Mouse (Mus musculus) hindbrain, embryonic 14.5 days (tissue): ENCODE measurements around the gene Runx3. TPM values are rescaled to one million over a fixed set of nuclear protein-coding genes. Genes with fewer than 3 reads are reported as not detected.

Experiments
- ATAC-seq: fragments of 200-750 bp; cut with Nextera tagmentation; 2 replicates; pipeline ENCODE4 v1.8.0; 2017; ENCODE audit warnings: moderate number of reproducible peaks, mild to moderate bottlenecking, moderate TSS enrichment, moderate library complexity; ENCODE audit not compliant: low FRiP score
- DNase-seq: peaks from one replicate; pipeline ENCODE4 v3.0.0-alpha.2; 2015; ENCODE audit warnings: low spot score
- H3K27ac ChIP-seq: fragments of 300-500 bp; sonication (generic); 2 replicates; pipeline ENCODE4 v1.5.1; 2014; ENCODE audit warnings: mild to moderate bottlenecking, moderate library complexity
- H3K27me3 ChIP-seq: fragments of 300-500 bp; sonication (generic); 2 replicates; pipeline ENCODE4 v1.6.1; 2014; ENCODE audit warnings: mild to moderate bottlenecking, low read length, mixed read lengths; ENCODE audit not compliant: control insufficient read depth, insufficient read depth
- H3K36me3 ChIP-seq: fragments of 300-500 bp; sonication (generic); replicated peaks from 2 replicates; pipeline ENCODE4 v1.6.1; 2014; ENCODE audit not compliant: control insufficient read depth, insufficient read depth
- H3K4me1 ChIP-seq: fragments of 300-500 bp; sonication (generic); replicated peaks from 2 replicates; pipeline ENCODE4 v1.6.1; 2014; ENCODE audit warnings: antibody characterized with exemption, low read length, mixed read lengths; ENCODE audit not compliant: control insufficient read depth, insufficient read depth
- H3K4me2 ChIP-seq: fragments of 300-500 bp; sonication (generic); replicated peaks from 2 replicates; pipeline ENCODE4 v1.6.1; 2014; ENCODE audit warnings: mild to moderate bottlenecking, moderate library complexity
- H3K4me3 ChIP-seq: fragments of 300-500 bp; sonication (generic); replicated peaks from 2 replicates; pipeline ENCODE4 v1.5.1; 2014; ENCODE audit warnings: mild to moderate bottlenecking, low read length
- H3K9ac ChIP-seq: fragments of 300-500 bp; sonication (generic); 2 replicates; pipeline ENCODE4 v1.6.1; 2014
- H3K9me3 ChIP-seq: fragments of 300-500 bp; sonication (generic); 2 replicates; pipeline ENCODE4 v1.6.1; 2016; ENCODE audit warnings: low read length; ENCODE audit not compliant: control insufficient read depth
- WGBS: fragments of 180-500 bp; shearing (Covaris S2); extraction: QIAGEN DNeasy Blood & Tissue Kit; methylation state at CpG from one replicate; pipeline ENCODE4 v1.1.7; 2014; 5-methylcytosine and 5-hydroxymethylcytosine counted together
- polyA plus RNA-seq: library from polyadenylated mRNA; unstranded; fragments of >200 nt; fragmentation: Nextera tagmentation; extraction: Ambion mirVana; gene quantifications from 2 replicates; pipeline ENCODE4 v1.2.1, GENCODE M21; 2014

Runx3 gene
- not detected in 2 replicates for polyA plus RNA-seq

DNA sequence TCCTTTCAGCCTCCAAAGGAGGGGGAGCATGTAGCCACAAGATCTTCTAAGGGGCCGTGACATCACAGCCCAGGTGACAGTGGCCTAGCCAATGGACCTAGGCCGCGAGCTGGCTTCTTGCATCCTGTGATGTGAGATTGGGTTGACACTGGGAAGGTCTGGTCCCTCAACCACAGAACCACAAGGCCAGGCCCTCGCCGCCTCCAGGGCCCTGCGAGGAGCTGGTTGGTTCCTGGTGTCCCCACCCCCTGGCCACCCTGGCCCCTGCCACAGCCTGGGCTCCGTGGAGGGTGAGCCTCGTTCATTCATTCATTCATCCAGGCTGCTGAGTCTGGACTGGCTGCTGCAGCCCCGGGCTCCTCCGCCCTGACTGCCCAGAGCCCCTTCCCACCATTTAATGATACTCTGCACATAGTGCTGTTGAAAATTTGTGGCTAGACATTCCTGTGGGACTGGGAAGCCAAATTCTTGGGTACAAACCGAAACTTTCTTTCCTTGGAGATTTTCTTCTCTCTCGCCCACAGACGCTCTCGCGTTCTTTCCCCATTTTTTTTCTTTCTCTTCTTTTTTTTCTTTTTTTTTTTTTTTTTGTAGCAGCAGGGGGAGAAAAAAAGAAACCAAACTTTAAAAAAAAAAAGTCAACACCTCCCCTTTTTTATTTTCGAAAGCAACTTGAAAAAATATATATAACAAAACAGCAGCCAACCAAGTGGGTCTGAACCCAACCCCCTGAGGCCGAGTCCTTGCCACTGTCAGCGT lies at the start of gene Runx3:
TSS of gene Runx3 (plus strand) at position 311 of the 759 bp plus-strand sequence.
- H3K4me3 ChIP-seq: no peak within 1 kb of the TSS

DNA sequence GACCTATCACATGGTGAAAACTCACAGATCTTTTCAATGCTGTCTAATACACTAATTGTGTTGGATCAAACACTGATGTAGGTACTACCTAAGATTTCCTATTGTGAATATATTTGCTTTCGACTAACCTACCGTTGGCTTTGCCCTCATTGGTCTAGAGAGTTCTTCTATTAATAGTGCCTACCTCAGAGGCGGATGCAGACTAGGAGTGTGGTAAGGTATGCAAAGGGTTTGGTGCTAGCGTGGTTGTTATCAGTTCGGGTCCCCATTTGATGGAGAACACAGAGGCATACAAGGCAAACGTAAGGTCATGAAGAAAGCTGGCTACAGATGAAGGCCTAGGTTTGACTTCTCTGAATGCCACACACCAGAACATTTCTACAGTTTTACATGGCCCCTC lies 47.8 kb upstream of the Runx3 start:
- Histone ChIP-seq H3K4me1 (no peaks in the 10 kb centered on the region), H3K36me3 (no peaks in the 10 kb centered on the region), H3K9ac (no peak overlapping the region), H3K27me3 (no peaks in the 10 kb centered on the region), H3K27ac (no peak overlapping the region), H3K4me3 (no peak overlapping the region), H3K4me2 (no peak overlapping the region), H3K9me3 (no peaks in the 10 kb centered on the region)
- ATAC-seq (no peak), DNase-seq (no peak)
- WGBS: 91% methylated on average over 6 of the region's 6 CpGs

More for the DNA sequence above, at the start of gene Runx3:
- Histone ChIP-seq H3K27me3 (no peaks in the 10 kb centered on the region), H3K9ac (no peak within 1 kb of the TSS), H3K36me3 (no peaks in the 10 kb centered on the region), H3K4me1 (no peaks in the 10 kb centered on the region), H3K27ac (no peak within 1 kb of the TSS), H3K9me3 (no peaks in the 10 kb centered on the region), H3K4me2 (no peak within 1 kb of the TSS)
- DNase-seq (no peak), ATAC-seq (no peak)
- WGBS: 87% methylated on average over 18 of the region's 18 CpGs

DNA sequence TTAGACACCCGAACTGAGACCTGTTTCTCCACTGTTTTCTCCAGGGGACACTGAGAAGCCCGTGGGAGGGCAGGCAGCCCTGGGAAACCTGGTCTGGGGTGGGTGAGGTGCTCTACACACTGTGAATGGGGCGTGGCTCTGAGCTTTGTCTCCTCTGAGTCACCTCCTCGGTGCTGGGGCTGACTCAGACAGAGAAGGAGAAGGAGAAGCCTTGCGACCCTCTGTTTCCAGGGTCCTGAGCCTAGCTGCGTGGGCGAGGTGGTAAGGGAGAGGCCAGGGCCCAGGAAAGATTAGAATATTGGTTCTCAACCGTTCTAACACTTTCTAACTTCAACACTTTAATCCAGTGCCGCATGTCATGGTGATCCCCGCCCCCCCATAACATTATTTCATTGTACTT lies 46.9 kb upstream of the Runx3 start:
- 73% methylated on average over 10 of the region's 10 CpGs for WGBS
- no peak for ATAC-seq
- H3K27ac ChIP-seq: no peak overlapping the region

DNA sequence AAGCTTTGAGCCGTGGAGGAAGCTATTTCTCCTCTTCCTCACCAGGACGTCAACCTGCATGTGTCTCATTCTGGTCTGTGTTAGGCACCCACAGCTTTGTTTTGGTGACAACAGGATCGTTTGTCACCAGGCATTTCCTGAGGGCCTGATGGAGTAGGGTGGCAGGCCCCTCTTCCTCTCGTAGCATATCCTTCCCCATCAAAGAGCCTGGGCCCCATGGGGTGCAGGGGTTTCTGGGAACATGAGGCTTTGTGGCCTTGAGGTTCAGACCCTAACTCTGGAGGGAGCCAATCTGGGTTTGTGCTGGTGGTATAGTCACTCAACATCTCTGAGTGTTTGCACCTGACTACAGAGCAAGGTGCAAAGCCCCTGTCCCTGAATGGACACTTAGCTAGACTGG lies 45.8 kb upstream of the Runx3 start:
- no peaks in the 10 kb centered on the region for H3K36me3 ChIP-seq
- H3K9ac ChIP-seq: no peak overlapping the region
- no peak overlapping the region for H3K4me2 ChIP-seq
- H3K4me3 ChIP-seq: no peak overlapping the region
- H3K9me3 ChIP-seq: no peaks in the 10 kb centered on the region
- DNase-seq (no peak), ATAC-seq (no peak)
- no peaks in the 10 kb centered on the region for H3K27me3 ChIP-seq
- H3K27ac ChIP-seq: no peak overlapping the region
- no peaks in the 10 kb centered on the region for H3K4me1 ChIP-seq
- 63% methylated on average over 4 of the region's 4 CpGs for WGBS

More for the DNA sequence above, 46.9 kb upstream of the Runx3 start:
- Histone ChIP-seq H3K4me1 (no peaks in the 10 kb centered on the region), H3K4me3 (no peak overlapping the region), H3K4me2 (no peak overlapping the region), H3K36me3 (no peaks in the 10 kb centered on the region), H3K9me3 (no peaks in the 10 kb centered on the region), H3K9ac (no peak overlapping the region), H3K27me3 (no peaks in the 10 kb centered on the region)
- DNase-seq: no peak

DNA sequence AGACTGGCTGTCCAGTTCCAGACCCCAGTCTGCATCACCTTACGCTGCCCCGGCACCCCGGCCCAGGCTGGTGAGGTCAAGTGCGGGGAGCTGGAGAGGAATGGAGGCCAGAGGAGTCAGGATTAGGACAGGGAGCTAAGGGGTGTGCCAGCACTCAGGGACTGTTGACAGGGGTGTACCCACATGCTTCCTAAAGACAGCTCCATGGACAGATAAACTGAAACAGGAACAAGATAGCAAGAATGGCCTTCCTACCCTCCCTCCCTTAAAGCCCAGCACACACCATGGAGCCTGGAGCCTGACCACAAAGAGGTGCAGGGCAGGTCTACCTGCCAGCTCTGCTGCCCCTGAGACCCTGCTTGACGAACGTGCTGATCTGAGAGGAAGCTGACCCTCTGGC lies 45.1 kb upstream of the Runx3 start:
- H3K36me3 ChIP-seq: no peaks in the 10 kb centered on the region
- WGBS: 88% methylated on average over 6 of the region's 6 CpGs
- no peak for DNase-seq

DNA sequence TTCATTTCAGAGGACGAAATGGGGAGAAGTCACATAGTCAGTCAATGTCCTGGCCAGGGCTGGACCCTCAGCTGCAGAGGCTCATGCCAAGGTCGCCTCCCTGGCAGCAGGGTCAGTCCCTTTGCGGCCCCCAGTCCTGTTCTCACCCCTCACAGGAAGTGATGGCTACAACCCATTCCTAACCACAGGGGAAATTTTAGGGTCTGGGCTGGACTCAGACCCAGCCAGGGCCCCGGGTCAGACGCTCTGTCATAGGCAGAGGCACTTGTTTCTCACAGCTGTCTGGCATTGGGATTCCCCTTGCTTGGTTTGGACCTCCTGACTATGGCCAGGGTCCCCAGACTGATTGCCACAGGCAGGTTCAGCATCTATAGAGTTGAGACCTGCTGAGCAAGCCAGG lies 43.8 kb upstream of the Runx3 start:
- 87% methylated on average over 5 of the region's 5 CpGs for WGBS

More for the DNA sequence above, 45.1 kb upstream of the Runx3 start:
- no peak overlapping the region for H3K27ac ChIP-seq
- no peak overlapping the region for H3K9ac ChIP-seq
- no peaks in the 10 kb centered on the region for H3K9me3 ChIP-seq
- no peak for ATAC-seq
- H3K27me3 ChIP-seq: no peaks in the 10 kb centered on the region
- H3K4me2 ChIP-seq: no peak overlapping the region
- H3K4me3 ChIP-seq: no peak overlapping the region
- H3K4me1 ChIP-seq: no peaks in the 10 kb centered on the region

DNA sequence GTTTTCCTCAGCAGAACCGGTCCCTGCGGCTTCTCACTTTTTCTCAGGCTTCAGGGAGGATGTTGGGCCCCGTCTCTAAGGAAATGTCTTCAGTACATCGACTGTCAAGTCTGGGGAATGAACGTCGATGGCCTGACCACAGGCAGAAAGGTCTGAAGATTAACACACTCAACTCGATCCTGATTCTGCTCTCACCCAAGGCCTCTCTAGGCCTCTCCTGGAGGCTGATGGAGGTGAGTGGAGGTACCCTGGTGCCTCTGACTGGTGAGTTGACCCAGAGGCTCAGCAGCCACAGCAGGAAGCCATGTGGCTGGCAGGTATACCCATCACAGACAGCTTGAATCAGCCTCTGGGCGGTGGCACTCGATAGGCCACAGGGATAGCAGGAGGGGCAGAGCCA lies 43.3 kb upstream of the Runx3 start:
- Histone ChIP-seq H3K9ac (no peak overlapping the region), H3K27me3 (no peaks in the 10 kb centered on the region), H3K4me3 (no peak overlapping the region), H3K4me1 (no peaks in the 10 kb centered on the region), H3K9me3 (no peaks in the 10 kb centered on the region), H3K27ac (no peak overlapping the region), H3K4me2 (no peak overlapping the region), H3K36me3 (no peaks in the 10 kb centered on the region)
- DNase-seq: no peak
- ATAC-seq: no peak
- whole genome bisulfite sequencing: 84% methylated on average over 9 of the region's 9 CpGs

More for the DNA sequence above, 43.8 kb upstream of the Runx3 start:
- Histone ChIP-seq H3K27me3 (no peaks in the 10 kb centered on the region), H3K27ac (no peak overlapping the region), H3K36me3 (no peaks in the 10 kb centered on the region), H3K9me3 (no peaks in the 10 kb centered on the region), H3K4me3 (no peak overlapping the region), H3K4me1 (no peaks in the 10 kb centered on the region), H3K9ac (no peak overlapping the region), H3K4me2 (no peak overlapping the region)
- DNase-seq: no peak
- ATAC-seq: no peak

DNA sequence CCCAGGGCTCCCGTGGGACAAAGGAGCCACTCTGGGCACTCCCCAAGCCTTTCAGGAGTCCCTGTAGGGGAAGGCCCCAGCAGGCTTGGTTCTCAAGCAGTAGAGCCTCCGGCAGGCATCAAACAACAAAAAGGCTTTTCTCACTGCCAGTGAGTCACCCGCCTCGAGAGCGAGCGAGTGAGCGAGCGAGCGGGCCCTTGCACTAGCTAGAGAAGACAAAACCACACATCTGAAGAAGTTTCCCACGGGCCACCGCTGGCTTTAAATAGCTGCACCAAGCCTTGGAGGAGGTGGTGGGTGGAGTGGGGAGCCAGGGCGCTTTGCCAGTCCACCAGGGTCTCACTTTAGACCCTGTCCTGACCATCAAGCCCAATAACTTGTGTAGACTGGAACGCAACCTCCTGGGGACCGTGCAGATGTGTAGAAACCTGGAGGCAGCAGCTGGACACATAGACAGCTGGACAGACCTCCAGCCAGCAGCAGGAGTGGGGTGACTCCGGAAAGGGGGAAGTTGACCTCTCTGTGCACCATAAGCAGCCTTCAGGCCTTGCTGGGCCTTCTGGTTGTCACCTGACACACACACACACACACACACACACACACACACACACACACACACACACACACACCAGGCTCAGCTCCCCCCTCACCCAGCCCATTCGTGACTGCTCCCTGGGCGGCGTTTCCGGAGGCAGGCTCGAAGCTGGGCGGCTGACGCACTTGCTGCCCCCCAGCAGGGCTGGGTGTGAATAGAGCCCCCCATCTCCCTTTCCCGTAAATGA lies 40.4 kb upstream of the Runx3 start:
- WGBS: 49% methylated on average over 23 of the region's 23 CpGs
- no peaks in the 10 kb centered on the region for H3K9me3 ChIP-seq
- DNase-seq: no peak
- H3K36me3 ChIP-seq: no peaks in the 10 kb centered on the region
- no peak overlapping the region for H3K4me3 ChIP-seq
- no peaks in the 10 kb centered on the region for H3K4me1 ChIP-seq
- no peak overlapping the region for H3K4me2 ChIP-seq
- H3K9ac ChIP-seq: no peak overlapping the region
- ATAC-seq: no peak
- no peaks in the 10 kb centered on the region for H3K27me3 ChIP-seq
- no peak overlapping the region for H3K27ac ChIP-seq

DNA sequence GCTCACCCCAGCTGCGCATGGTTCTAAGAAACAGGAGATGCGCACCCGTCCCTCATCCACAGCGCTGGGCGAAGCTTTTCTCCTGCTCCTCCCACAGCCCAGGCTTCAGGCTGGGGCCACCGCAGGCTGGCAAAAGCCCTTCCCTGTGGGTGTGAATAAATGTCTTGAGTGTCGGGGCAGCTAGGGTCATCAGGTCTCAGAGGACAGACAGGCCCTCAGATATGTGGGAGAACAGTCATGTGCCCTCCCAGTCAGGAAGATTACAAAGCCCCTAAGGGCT lies 39.9 kb upstream of the Runx3 start:
- no peak for DNase-seq
- Histone ChIP-seq H3K9me3 (no peaks in the 10 kb centered on the region), H3K4me2 (no peak overlapping the region), H3K4me3 (no peak overlapping the region), H3K9ac (no peak overlapping the region), H3K27ac (no peak overlapping the region), H3K27me3 (no peaks in the 10 kb centered on the region), H3K36me3 (no peaks in the 10 kb centered on the region), H3K4me1 (no peaks in the 10 kb centered on the region)
- no peak for ATAC-seq
- WGBS: 51% methylated on average over 7 of the region's 7 CpGs
